Mouse (Mus musculus): ENCODE data around the gene Sctr.

Sctr gene

GRCm38 (mm10) chr1:120109741-120110432 is 103.2 kb downstream of the Sctr start:
- DNase-seq: no peak

- DNase-seq: no peak
Measured at GRCm38 (mm10) chr1:120111766-120112165, 105.1 kb downstream of the Sctr start.

GRCm38 (mm10) chr1:120112251-120113187 is 105.8 kb downstream of the Sctr start:
- no peak for DNase-seq

Data from embryo, embryonic 11 days (tissue).